Mouse (Mus musculus) liver, embryonic 14 days (tissue): ENCODE results near the gene Akap3. TPM values are rescaled to one million over a fixed set of nuclear protein-coding genes. Genes with fewer than 3 reads are reported as not detected.

Experiments
- polyA plus RNA-seq: library from polyadenylated mRNA; depleted of rRNA; stranded (reverse); fragments of >200 nt; gene quantifications from 2 replicates; pipeline ENCODE4 v1.2.3, GENCODE M21; 2012; rRNA removed

Akap3 gene
- polyA plus RNA-seq, result 0.02 and 0.03 TPM in 2 replicates

GRCm38 (mm10) chr6:126852881-126853280 lies at the start of gene Akap3:
Gene Akap3 (plus strand): TSS chr6:126853098.

GRCm38 (mm10) chr6:126848712-126849704 lies 3.9 kb upstream of the Akap3 start, which contains the start of gene Ndufa9:
Gene Ndufa9 (minus strand): TSS chr6:126849136.

GRCm38 (mm10) chr6:126921111-126921881 lies 68.4 kb downstream of the Akap3 start, which contains the start of gene Dyrk4:
Gene Dyrk4 (minus strand): TSS chr6:126921839.

Other genes with a start within 250 kb of the Akap3 start
- gene Kcna1, start 206.7 kb upstream of the Akap3 start, polyA plus RNA-seq, result 0.01 TPM in 2 replicates
- gene Kcna6, start 112.4 kb upstream of the Akap3 start, polyA plus RNA-seq, result 0.05 and 0.09 TPM in 2 replicates
- 63.0 and 70.2 TPM in 2 replicates for gene Ndufa9, start 4.0 kb upstream of the Akap3 start, polyA plus RNA-seq
- 0.05 and 0.07 TPM in 2 replicates for gene Dyrk4, start 68.7 kb downstream of the Akap3 start, polyA plus RNA-seq
- 44.1 and 44.8 TPM in 2 replicates for gene Rad51ap1, start 86.5 kb downstream of the Akap3 start, polyA plus RNA-seq
- gene D6Wsu163e, start 86.9 kb downstream of the Akap3 start, polyA plus RNA-seq, result 9.3 and 11.1 TPM in 2 replicates
- gene Fgf6, start 162.5 kb downstream of the Akap3 start, polyA plus RNA-seq, result 0.03 TPM in 1 of 2 replicates, not detected in the other
- gene Fgf23, start 219.8 kb downstream of the Akap3 start, polyA plus RNA-seq, result not detected in 2 replicates